Mouse (Mus musculus): ENCODE results near the gene Stx7.

DNA sequence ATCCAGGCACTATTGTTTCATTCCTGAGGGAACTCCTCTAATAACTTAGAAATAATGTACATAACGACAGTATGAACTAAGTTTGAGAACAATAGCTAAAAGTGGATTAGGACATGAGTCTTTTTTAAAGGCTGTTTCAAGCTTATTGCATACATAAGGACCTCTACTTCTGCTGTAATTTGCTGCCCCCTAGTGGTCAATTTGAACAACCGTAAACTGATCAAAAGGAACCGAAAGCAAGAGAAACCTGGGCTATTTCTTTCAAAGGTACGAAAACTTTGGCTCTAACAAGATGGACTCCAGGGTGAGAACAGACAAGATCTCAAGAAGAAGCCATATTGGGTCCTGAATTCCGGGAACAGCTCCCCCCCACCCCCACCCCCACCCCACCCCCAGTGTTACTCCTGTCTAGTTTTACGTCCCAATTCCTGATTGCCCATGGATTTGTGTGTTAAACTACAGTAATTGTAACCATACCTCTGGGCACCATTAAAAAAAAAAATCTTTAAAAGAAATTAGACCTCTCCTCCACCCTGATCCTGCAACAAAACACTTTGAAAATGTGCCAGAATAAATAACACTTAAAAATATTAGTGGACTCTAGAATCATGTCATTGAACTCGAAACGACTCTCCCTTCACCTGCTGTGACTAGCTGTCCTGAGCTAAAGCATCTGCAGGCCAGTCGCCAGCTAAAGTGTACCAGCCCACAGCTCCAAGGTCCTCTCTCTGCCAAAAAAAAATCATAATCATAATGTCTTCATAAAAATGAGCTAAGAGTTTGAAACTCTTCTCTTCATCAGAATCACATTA lies 17.4 kb upstream of the Stx7 start:
- TF ChIP-seq GATA1 (IDR thresholded peaks at IDR 0.05; ENCODE audit: low read length) (no peak), TAL1 (IDR thresholded peaks at IDR 0.05; ENCODE audit: low read length) (no peak)

Measured in erythroblast, embryonic 14.5 days (primary cell).